Mouse (Mus musculus) adrenal gland, postnatal 10 days (tissue): ENCODE results near the gene Fam117b. TPM values are rescaled to one million over a fixed set of nuclear protein-coding genes. Genes with fewer than 3 reads are reported as not detected.

Source experiments
- DNase-seq: peaks from one replicate; pipeline ENCODE4 v3.0.0; 2021; ENCODE audit warnings: mixed read lengths
- long read RNA-seq, 2 experiments: library from polyadenylated mRNA; stranded (forward); transcript quantifications; one replicate each; pipeline ENCODE4 v2.0.0; 2021
- total RNA-seq, 2 experiments: library from RNA; stranded (reverse); gene quantifications; 2 replicates each; pipeline ENCODE4 v1.2.3; 2021

The Fam117b gene
- 10 to 100 TPM; 31.9 to 34.3 TPM for total RNA-seq
- long read RNA-seq, experiment 1, full-length matches to known transcripts, result 18 of 30 reads
- long read RNA-seq, experiment 1, partial matches to known transcripts, result 6 of 30 reads
- long read RNA-seq, experiment 1, other reads (novel, unspliced or antisense), result 6 of 30 reads
- long read RNA-seq, experiment 2, full-length matches to known transcripts, result 11 of 13 reads
- long read RNA-seq, experiment 2, partial matches to known transcripts, result 1 of 13 reads
- long read RNA-seq, experiment 2, other reads (novel, unspliced or antisense), result 1 of 13 reads

DNA sequence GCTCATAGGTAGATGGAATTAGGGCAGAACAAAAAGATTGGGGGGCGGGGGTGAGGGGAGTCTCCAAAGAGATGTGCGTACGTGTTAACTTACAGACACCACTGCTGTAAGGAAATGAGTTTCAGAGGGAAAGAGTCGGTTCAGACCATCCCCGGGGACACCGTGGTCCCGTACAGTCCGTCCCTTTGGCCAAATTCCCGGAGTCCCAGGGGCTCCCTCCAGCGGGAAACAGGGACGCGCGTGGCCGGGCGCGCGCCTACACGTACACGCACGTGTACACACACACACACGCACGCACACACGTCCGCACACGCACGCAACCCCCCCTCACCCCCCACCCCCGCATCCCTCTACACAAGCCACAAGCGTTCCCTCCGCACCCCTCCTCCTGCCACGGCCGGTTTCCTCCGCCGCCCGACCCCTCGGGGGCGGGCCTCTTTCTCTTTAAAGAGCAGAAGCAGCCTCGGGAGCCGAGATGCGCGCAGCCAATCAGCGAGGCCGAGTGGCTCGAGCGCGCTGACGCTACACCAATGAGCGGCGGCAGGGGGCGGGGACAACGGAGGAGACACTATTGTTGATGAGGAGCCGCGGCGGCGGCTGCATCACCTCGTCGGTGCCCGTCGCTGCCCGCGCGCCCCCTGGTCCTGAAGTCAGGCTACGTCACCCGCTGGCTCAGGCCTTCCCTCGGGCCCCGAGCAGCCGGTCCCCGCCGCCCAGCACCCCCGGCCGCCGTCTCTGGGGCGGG is at the start of gene Fam117b:
Fam117b (plus strand) TSS at position 594 of the 745 bp plus-strand sequence.
- DNase-seq, result peak; percentile 99

DNA sequence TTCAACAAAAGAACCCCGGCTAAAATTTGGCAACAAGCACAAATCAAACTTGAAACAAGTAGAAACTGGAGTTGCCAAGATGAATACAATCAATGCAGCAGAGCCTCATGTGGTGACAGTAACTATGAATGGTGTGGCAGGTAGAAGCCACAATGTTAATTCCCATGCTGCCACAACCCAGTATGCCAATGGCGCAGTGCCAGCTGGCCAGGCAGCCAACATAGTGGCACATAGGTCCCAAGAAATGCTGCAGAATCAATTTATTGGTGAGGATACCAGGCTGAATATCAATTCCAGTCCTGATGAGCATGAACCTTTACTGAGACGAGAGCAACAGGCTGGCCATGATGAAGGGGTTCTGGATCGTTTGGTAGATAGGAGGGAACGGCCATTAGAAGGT is 44.8 kb upstream of the Fam117b start:
- peak; percentile 31 for DNase-seq

- no peak for DNase-seq
These were observed 38.8 kb upstream of the Fam117b start for GRCm38 (mm10) chr1:59874023-59874422.

DNA sequence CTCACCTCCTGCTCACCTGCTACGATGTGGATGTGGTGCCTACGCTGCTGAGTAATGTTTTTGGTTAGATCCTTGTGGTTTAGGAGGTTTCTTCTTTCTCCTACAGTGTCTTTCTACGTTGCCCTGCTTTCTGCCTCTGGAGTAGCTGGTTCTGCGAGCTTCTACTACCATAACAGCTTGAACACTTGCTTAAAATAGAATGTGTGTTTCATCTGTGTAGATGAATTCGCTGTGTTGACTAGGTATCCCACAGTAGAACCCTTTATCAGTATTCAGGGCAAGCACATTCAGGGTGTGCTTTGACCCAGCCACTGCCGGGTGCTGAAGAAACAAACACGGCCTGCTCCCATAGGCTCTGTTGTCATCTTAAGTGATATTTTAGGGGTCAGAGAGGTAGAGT is 34.7 kb upstream of the Fam117b start:
- no peak for DNase-seq

DNA sequence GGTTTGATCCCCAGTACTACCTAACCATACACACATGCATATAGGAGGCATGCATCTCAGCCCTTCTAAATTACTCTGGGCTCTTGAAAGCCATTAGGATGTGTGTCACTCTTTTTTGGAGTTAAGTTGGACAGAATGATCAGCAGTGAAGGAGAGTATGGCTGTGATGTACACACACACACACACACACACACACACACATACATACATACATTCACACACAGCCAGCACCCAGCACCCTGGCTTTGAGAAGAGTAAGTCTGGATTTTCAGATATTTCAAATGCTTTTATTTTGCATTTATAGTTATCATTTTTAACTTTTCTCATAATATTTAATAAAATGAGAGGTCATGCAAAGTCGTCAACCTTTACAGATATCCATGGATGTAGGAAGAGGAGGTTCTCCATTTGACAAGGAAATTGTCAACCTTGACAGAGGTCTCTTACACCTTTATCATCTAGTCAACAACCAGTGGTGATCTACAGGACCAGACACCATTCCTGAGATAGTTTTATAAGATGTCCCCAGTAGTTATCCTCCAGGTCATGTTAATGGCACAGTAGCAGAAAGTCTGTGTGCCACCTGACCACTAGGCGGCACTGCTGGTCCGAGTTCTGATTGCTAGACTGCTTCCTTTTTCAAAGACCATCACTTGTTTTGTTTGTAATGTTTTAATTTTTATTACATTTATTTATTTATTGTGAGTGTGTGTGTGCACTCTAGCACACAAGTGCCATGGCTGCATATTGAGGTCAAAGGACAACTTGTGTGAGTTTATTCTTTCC is 29.3 kb upstream of the Fam117b start:
- peak; percentile 88 for DNase-seq

DNA sequence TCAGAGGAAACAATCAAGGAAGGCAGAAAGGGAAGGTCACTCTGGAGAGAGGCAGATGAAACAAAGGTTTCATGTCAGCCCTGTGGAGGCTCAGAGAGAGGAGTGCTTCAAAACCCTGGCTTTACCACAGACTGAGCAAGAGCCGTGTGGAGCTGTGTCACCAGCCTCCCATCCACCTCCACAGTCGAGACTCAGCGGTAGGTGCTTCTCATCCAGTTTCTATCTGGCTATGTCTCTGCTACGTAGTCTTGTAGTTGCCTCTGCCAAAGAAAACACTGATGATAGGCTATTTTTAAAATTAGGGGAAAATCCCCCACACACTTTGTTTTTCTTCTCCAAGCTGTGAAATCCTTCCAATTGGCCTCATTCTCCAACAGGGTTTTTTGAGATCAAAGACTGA is 25.9 kb upstream of the Fam117b start:
- DNase-seq, result no peak

GRCm38 (mm10) chr1:59888018-59888417 is 24.8 kb upstream of the Fam117b start:
- no peak for DNase-seq

GRCm38 (mm10) chr1:59891185-59891584 is 21.6 kb upstream of the Fam117b start:
- no peak for DNase-seq

DNA sequence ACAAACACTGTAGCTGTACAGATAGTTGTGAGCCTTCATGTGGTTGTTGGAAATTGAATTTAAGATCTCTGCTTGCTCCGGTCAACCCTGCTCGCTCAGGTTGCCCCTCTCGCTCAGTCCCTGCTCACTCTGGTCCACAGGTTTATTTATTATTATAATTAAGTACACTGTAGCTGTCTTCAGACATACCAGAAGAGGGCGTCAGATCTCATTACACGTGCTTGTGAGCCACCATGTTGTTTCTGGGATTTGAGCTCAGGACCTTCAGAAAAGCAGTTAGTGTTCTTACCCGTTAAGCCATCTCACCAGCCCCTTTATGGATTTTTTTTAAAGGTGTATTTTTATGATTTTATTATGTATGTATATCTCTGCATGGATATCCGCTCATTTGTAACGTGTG is 20.0 kb upstream of the Fam117b start:
- no peak for DNase-seq

DNA sequence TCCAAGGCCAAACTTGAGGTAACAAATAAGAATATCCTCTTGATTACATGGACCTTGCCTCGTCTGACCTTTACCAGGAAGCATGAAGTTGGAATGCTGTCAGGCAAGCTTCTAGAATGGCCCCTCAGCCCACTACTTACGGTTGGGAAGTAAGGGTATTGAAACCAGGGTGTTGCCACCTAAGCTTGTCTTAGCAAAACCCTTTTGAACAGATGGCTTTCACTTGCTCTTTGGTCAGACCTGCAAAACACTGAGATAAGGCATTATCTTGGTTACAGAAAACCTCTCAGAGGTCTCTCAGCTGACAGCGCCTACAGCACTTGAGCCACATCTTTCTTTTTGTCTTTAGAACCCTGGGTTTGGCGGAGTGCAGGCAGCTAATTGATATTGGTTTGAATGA is 18.8 kb upstream of the Fam117b start:
- DNase-seq, result no peak

DNA sequence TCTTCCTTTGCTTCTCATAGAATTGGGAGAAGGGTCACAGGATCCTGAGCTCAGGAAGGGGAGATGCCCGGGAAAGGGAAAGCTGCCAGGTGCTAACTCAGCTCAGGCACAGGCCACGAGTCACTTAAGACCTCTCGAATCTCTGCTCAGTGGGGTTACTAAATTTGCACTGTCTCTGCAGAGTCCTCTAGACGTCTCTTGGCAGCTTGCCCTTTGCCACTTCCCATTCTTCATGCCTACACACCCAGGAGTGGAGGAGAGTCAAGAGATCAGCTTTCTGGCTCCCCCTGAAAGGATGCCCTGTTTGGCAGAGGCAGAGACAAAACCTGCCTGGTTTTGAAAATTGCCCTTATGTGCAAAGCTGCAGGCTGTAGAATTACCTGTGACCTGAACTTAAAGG is 17.4 kb upstream of the Fam117b start:
- DNase-seq, result peak; percentile 40

DNA sequence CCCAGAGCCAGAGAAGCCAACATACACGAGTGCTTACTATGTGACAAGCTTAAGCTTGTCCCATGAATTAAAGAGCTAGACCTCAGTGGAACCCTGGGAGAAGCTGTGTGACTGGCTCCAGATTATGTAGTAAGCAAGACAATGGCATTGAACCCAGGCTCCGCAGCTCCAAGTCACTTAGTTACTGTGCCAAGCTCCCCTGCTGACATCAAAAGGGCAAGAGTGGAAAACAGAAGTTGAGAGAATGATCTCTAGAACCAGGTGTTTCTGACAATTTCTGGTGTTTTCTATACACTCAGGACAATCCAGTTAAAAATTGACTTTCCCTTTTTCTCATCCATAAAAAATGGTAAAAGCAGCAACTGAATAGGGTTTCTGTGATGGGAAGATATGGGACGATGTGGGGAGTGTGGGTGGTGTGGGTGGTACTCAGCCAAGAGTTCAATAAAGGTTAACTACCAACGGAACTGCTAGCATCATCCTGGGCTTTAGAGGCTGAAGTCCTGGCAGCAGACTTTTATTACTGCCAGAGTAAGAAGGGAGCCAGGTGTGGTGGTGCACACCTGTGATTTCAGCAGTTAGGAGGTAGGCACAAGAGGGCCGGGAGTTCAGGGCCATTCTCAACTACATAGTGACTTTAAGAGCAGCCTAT is 15.5 kb upstream of the Fam117b start:
- no peak for DNase-seq

- no peak for DNase-seq
These were observed 13.1 kb upstream of the Fam117b start for GRCm38 (mm10) chr1:59899679-59900078.

GRCm38 (mm10) chr1:59901082-59901876 is 11.5 kb upstream of the Fam117b start:
- DNase-seq, result no peak

DNA sequence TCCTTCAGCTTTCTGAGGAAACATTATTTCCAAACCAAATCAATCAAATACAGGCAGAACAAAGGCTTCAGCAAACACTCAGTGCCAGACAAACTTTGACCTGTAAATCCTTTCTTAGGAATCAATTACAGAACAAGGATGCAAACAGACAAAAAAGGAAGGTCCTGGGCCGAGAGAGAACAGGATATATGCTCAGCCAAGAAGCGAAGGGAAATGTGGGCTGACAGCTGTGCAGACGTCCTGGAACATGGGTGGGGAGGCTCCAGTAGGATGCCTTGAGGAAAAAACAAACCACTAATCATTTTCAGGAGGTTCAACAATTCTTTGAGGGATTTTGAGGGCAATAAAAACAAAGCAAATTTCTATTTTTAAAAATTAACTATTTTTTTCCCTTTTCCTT is 10.2 kb upstream of the Fam117b start:
- no peak for DNase-seq

GRCm38 (mm10) chr1:59904630-59905295 is 8.0 kb upstream of the Fam117b start:
- no peak for DNase-seq

GRCm38 (mm10) chr1:59905916-59906315 is 6.9 kb upstream of the Fam117b start:
- no peak for DNase-seq

- no peak for DNase-seq
These were observed 5.8 kb upstream of the Fam117b start for GRCm38 (mm10) chr1:59906819-59907521.

DNA sequence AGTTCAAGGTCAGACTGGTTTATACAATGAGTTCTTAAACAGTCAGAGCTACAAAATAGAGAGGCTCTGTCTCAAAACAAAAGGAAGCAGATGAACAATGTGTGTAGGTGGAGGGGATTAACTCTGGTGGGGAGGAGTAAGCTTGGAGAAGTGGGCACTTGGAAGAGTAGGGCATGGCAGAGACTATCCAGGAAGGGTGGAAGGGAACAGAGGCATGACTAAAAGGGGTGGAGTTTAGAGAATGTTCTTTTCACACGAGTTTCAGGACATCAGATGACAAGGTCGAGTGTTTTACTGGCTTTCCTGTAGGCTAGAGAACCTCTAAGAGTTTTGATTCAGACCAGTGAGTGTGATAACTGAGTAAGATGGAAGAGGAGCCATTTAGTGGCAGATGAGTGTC is 5.1 kb upstream of the Fam117b start:
- no peak for DNase-seq

- no peak for DNase-seq
These were observed 1.9 kb upstream of the Fam117b start for GRCm38 (mm10) chr1:59910941-59911340.
